Mouse (Mus musculus) ES-E14 (cell line): Measurements from ENCODE around the gene Prss48.

Experiments
- MAFK ChIP-seq: IDR thresholded peaks from 2 replicates; pipeline ENCODE4 v1.6.1; 2014; ENCODE audit warnings: mild to moderate bottlenecking, low read depth, low read length, inconsistent platforms; ENCODE audit not compliant: insufficient read depth
- ZNF384 ChIP-seq: IDR thresholded peaks from 2 replicates; pipeline ENCODE4 v1.6.1; 2012; ENCODE audit warnings: low read depth, low read length, inconsistent platforms

DNA sequence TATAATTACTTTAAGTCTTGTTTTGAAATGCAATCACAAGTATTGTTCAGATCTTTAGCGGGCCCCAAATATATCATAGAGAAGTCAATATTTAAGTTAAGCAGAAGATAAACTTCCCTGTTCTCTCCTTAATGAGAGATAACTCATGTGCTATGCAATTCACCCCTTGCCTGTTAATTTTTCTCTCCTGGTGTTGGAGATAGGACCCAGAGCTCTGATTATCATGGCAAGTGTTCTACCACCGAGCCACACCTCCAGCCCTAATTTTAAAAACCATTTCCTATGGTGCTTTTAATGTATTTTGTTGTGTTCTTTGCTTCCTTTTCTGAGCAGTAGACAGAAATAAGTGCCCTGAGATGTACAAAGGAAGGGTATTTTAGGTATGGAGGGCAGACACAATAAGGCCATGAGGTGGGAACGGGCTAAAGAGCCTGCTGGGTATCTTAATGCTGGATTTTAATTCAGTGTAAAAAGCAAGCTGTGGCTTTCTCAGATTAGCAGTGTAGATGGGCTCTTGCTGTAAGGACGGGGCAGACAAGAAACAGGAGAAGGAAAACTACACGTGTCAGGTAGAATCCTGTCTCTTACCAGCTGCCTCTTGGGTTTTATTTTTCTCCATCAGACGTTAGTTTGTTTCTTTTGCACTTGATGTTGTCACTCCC lies 11.0 kb downstream of the Prss48 start:
- TF ChIP-seq MAFK (no peak), ZNF384 (no peak)
